Mouse (Mus musculus): ENCODE measurements around the gene Chst12. TPM values are rescaled to one million over a fixed set of nuclear protein-coding genes. Genes with fewer than 3 reads are reported as not detected.

Gene Chst12
- polyA plus RNA-seq, 1 experiment, result 18.8 TPM

DNA sequence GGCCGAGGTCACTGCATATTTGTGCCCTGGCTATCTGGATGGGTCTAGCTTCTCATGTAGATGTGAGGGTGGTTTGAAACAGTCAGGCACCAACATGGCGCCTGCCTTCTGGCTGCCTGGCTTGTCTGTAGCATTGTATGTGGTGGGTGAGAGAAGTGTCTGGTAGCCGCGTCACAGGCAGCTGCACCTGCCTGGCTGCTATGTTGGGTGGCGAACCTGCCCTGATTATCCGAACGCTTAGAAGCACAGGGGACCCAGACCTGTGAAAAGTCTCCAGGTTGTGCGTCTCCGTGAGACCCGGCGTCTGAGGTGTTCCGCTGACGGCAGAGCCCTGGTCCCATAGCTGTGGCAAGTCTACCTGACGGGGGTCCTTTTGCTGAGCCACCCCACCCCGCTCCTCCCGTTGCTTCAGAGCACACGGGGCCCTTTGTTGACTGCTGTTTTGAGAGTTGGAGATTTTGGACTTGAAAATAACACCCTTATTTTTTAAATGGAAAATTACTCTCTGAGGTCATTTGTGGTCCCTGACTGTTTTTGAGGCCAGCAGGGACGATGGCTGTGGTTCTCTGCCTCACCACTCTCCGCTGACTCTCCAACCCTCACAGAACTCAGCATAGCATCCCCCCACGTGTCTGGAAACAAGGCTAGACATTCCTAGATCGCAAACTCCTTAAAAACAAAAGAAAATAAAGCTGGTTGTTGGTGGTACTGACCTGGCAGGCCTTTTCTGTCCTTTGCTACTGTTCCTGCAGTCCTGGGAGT, 12.0 kb downstream of the Chst12 start:
- no peak for DNase-seq (ENCODE audit: extremely low spot score in 1 of 2, low spot score in 1 of 2)

DNA sequence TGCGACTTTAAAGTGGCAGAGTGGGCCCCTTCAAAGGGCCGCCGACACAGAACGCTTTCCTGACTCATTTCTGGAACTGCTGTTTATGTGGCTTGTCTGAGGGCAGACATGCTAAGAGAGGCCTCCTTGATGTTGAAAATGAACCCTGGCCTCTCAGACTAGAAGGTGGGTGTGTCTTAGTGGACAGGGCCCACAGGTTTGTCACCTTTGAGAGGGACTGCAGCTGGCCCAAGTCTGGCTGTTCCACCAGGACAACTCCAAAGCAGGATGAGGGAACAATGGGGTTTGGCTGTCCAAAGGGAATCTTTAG, 12.5 kb downstream of the Chst12 start:
- no peak for DNase-seq (ENCODE audit: extremely low spot score in 1 of 2, low spot score in 1 of 2)

DNA sequence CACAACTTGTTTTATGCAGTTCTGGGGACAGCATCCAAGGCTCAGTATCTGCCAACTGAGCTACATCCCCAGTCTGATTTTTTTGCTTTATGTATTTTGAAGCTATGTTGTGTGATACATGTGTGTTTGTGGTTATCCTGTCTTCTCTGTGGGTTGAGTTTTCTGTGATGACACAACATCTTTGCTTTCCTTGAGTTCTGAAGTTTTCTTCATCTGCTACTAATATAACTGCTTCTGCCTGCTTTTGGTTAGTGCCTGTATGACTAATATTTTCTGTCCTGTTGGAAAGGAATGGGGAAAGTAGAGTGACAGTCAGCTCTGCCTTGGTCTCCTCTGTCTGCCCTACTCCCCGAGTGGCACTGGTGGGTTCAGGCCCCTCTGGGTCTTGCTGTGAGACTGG, 15.8 kb downstream of the Chst12 start:
- no peak for DNase-seq (ENCODE audit: extremely low spot score in 1 of 2, low spot score in 1 of 2)

GRCm38 (mm10) chr5:140526754-140527153, 21.4 kb downstream of the Chst12 start:
- DNase-seq (ENCODE audit: extremely low spot score in 1 of 2, low spot score in 1 of 2), result no peak

- no peak for DNase-seq (ENCODE audit: extremely low spot score in 1 of 2, low spot score in 1 of 2)
Measured at GRCm38 (mm10) chr5:140538111-140538683, 32.8 kb downstream of the Chst12 start.

DNA sequence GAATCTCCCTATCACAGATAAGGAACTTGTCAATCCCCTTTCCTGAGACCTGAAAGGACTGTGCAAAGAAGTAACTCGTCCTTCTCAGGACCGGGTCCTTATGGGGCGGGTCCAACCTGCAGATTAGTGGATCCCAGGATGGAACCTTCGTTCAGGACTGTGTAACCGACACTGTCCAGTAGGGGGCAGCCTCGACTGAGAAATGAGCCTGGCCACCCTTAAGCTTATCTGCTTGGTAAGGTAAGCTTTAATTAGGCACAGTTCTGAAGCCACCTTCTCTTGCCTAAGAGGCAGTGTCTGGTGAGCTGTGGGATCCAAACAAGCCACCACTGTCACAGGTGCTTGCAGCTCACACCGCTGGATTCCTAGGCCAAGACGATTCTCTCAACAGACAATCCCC, 34.8 kb downstream of the Chst12 start:
- DNase-seq (ENCODE audit: extremely low spot score in 1 of 2, low spot score in 1 of 2), result peak; percentile 33 to 90

DNA sequence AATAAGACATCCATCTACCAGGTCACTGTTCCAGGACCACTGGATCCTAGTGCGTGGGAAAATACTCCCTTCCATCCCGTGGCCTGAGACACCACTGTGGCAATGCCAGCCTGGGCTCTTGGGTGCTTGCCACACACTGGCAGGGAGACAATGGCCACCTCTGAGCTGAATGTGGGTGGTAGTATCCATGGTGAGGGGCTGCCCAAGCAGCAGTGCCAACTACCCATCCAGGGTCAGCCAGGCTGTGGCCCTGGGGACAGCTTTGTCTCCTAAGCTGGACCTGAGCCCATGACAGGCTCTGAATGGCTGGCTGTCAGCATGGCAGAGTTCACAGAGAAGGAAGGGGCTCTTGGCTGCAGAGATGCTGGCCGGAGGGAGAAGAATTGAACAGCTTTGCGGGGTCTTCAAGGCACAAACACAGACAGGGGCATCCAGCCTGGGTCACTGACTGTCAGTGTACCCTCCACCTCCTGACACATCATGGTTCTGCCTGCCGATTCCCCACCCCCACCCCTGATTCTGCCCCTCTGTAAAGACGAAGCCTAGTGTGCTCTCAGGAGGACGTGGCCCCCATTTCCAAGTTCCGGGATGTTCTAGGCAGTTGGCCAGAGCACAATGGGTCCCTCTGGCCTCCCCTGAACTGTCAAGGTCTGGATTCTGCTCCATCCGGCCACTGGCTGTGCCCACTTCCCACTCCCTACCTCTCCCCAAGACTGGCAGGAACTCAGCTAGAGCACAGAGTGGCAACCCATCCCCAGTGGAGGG, 37.6 kb downstream of the Chst12 start:
- peak; percentile 31 to 68 for DNase-seq (ENCODE audit: extremely low spot score in 1 of 2, low spot score in 1 of 2)

- DNase-seq (ENCODE audit: extremely low spot score in 1 of 2, low spot score in 1 of 2), result no peak
Measured at GRCm38 (mm10) chr5:140545651-140546050, 40.3 kb downstream of the Chst12 start.

DNA sequence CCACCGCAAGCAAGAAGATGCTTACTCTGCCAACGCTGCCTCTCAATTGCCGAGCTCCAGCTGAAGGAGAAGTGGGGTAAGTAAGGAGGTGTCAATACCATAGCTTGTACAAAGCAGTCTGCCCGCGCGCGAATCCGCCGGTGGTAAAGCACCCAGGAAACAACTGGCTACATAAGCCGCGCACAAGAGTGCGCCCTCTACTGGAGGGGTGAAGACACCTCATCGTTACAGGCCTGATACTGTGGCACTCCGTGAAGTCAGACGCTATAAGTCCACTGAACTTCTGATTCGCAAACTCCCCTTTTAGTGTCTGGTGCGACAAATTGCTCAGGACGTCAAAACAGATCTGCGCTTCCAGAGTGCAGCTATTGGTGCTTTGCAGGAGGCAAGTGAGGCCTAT, 41.0 kb downstream of the Chst12 start:
- DNase-seq (ENCODE audit: extremely low spot score in 1 of 2, low spot score in 1 of 2), result no peak

- peak; percentile 33 to 52 for DNase-seq (ENCODE audit: extremely low spot score in 1 of 2, low spot score in 1 of 2)
Measured at GRCm38 (mm10) chr5:140549306-140550047, 44.1 kb downstream of the Chst12 start.

- no peak for DNase-seq (ENCODE audit: extremely low spot score in 1 of 2, low spot score in 1 of 2)
Measured at GRCm38 (mm10) chr5:140553719-140554118, 48.4 kb downstream of the Chst12 start.

DNA sequence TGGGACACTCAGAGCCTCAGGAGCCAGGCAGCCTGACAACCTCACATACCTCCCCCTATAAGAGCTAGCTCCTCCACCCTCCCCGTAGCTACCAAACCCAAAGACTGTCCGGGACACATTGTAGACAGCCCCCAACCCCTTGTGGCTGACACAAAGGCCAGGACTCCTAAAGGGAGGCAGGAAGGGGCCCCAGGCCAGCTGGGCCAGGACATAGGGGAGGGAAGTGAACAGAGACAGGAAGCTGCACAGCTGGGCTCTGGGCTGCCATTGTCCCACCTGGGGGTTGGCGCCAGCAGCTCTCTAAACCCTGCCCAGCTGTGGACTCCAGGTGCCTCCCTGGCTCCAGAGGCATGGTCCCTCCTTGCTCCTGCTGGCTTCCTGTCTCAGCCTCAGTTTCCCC, 51.5 kb downstream of the Chst12 start:
- DNase-seq (ENCODE audit: extremely low spot score in 1 of 2, low spot score in 1 of 2), result no peak

- no peak for DNase-seq (ENCODE audit: extremely low spot score in 1 of 2, low spot score in 1 of 2)
Measured at GRCm38 (mm10) chr5:140562601-140563000, 57.3 kb downstream of the Chst12 start.

- no peak for DNase-seq (ENCODE audit: extremely low spot score in 1 of 2, low spot score in 1 of 2)
Measured at GRCm38 (mm10) chr5:140564896-140565295, 59.5 kb downstream of the Chst12 start, which contains the start of gene Grifin. Gene Grifin, minus strand, starts transcription at chr5:140565071.

- peak in 1 of 2 experiments; percentile 45 for DNase-seq (ENCODE audit: extremely low spot score in 1 of 2, low spot score in 1 of 2)
Measured at GRCm38 (mm10) chr5:140565451-140565850, 60.1 kb downstream of the Chst12 start.

GRCm38 (mm10) chr5:140565856-140566255, 60.5 kb downstream of the Chst12 start:
- peak in 1 of 2 experiments; percentile 40 for DNase-seq (ENCODE audit: extremely low spot score in 1 of 2, low spot score in 1 of 2)

DNA sequence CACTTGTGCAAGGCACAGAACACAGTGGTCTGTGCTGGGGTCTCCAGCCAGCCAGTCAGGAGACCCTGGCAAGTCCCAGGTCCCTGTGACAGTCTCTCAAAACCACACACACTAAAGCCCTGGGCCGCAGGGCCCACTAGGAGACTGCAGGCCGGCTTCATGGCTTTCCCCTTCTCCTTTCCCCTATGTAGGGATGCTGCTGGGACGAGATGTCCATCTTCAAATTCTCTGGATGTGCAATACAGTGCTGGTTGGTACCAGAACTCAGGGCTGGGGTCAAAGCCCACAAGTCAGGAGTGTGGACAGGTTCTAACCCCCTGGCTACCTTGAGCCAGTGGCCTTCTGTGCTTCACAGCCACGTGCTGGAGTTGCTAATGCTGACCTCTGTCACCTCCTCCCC, 60.9 kb downstream of the Chst12 start:
- DNase-seq (ENCODE audit: extremely low spot score in 1 of 2, low spot score in 1 of 2), result no peak

- peak in 1 of 2 experiments; percentile 42 for DNase-seq (ENCODE audit: extremely low spot score in 1 of 2, low spot score in 1 of 2)
Measured at GRCm38 (mm10) chr5:140567321-140567720, 62.0 kb downstream of the Chst12 start.

GRCm38 (mm10) chr5:140567751-140568150, 62.4 kb downstream of the Chst12 start:
- no peak for DNase-seq (ENCODE audit: extremely low spot score in 1 of 2, low spot score in 1 of 2)

GRCm38 (mm10) chr5:140568321-140568970, 63.1 kb downstream of the Chst12 start:
- peak in 1 of 2 experiments; percentile 76 for DNase-seq (ENCODE audit: extremely low spot score in 1 of 2, low spot score in 1 of 2)
